Mouse (Mus musculus): ENCODE measurements around the gene Nfkb2. TPM values are rescaled to one million over a fixed set of nuclear protein-coding genes. Genes with fewer than 3 reads are reported as not detected.

The Nfkb2 gene
- total RNA-seq, 2 experiments from 2014 or later: 16.1 to 20.4 TPM

DNA sequence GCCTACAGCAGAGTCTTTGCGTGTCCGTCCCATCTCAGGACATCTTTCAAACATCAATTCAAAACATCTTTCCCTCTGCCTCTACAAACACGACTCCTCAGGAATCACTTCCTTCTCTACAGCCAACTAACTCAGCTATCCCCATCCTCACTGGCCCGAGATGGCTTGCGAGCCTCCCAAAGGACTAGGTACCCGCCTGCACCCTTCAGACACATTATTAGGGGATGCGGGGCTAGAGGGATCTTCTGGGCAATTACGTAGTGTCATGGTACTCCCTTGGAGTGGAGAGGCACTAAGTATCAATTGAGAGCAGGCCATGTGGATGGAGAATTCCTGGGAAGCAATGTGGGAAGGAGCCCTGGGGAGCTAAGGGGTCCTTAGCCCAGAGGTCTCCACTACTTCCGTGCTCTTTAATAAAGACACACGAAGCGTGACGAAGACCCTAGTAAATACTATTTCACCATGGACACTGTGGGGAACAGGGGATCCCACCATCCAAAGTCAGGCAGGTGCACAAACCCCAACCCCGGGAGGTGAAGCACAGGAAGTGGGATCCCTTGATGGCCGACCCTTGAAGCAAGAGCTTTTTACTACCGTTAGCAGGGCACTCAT, 33.7 kb downstream of the Nfkb2 start:
- no peak for DNase-seq
- intact Hi-C loops (cut with DNase I): loop anchor here (1.0 to 5.0 kb wide), 3 partner anchors 19 to 104 kb away; no protein-coding TSS in a partner anchor

DNA sequence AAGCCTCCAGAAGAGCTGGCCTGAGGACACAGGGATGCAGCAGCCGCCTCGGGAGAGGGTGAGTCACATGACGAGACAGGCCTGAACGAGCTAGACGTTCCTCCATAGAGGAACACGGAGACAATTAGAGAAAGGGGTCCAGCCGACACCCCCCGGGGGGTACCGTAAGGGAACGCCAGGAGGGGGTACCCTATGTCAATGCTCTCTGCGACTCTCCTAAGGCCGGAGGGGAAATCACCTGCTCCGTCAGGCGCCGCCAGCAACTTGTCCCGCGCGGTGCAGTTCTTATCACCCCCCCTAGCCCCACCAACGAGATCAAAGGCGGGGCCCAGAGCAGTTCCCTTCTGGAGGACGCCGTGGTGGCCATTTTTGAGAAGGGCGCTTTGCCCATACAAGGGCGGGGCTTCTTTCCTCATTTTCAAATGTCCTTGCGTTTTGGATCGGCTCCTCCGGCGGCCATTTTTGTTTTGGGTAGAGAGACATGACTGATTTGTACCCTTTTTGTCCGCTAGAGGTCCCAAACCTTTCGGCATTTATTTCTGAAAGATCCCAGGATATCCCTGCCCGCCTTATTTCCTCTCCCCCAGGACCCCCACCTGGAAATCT, 34.3 kb downstream of the Nfkb2 start, which contains the start of gene Cuedc2:
TSS of gene Cuedc2 (minus strand) at position 372 of the 606 bp plus-strand sequence.
- peak; percentile 99 for DNase-seq
- intact Hi-C loops (cut with DNase I): loop anchor here (1.0 to 5.0 kb wide), 3 partner anchors 18 to 104 kb away; no protein-coding TSS in a partner anchor

DNA sequence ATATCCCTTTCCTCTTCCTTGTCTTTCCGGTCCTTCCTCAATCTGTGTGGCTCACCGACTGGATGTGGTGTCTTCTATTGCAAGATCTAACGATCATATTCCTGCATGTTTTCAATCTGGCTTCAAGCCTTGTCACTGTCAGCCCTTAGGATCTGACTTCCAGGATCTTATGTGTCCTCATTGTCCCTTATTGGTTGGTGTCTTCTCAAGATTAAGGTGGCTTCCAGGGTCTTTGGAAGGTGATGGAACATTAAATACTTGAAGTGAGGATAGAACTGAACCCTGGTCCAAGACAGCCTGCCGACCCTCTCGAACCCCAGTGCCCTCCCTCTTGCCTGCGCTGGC, 34.8 kb downstream of the Nfkb2 start:
- intact Hi-C loops (cut with DNase I): loop anchor here (1.0 to 5.0 kb wide), 4 partner anchors 9 to 103 kb away; no protein-coding TSS in a partner anchor
- DNase-seq: no peak

DNA sequence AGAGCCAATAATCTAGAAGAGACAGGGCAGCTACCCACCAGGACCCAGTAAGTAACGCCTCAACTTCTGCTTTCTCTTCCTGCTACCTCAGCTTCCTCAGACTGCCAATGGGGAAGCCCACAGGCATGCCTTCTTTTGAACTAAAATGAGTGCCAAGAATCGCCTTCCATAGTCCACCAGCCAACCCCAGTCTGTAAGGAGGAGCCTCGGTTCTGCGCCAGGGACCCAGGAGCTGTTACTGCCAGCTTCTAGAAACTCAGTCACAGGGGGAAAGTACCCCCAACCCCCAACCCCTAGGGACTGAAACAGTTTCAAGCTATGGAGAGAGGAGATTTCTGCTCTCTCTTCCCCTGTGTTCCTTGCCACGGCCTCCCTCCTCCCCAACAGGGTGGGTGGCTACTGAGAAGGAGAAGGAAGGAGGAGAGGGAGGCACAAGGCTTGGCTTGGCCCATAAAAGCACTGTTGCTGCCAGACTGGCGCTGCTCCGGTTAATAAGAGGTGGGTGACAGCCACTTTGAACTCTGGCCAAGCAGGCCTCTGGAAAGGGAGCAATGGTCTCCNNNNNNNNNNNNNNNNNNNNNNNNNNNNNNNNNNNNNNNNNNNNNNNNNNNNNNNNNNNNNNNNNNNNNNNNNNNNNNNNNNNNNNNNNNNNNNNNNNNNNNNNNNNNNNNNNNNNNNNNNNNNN, 35.3 kb downstream of the Nfkb2 start:
- intact Hi-C loops (cut with DNase I): loop anchor here (1.0 to 5.0 kb wide), 3 partner anchors 9 to 103 kb away; no protein-coding TSS in a partner anchor
- DNase-seq: peak; percentile 76 to 78

DNA sequence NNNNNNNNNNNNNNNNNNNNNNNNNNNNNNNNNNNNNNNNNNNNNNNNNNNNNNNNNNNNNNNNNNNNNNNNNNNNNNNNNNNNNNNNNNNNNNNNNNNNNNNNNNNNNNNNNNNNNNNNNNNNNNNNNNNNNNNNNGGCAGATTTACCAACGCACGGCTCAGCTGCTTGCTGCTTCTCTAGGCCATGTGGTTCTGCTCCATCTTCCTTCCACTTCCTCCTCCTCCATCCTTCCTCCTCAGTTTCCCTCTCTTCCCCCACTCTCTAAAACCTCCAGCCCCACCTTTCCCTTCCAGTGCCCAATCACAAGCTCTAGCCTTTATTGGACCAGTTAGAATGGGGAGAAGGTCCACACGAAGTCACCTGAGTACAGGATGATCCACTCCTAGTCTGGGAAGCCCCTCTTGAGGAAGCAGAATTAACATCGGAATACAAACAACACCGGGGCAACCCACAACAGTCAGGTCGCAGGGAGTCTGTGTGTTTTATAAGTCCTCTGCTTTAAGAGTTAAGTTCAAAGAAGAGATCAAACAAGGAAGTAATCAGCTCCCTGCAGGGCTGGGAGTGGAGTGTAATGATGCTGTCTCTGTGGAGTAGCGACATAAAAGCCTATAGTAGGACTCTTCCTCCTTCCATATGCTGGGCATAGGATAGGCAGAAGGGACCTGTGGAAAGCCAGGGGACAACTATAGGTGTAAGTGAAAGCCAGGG, 40.7 kb downstream of the Nfkb2 start:
- DNase-seq: no peak
- intact Hi-C loops (cut with DNase I): no loop called here

DNA sequence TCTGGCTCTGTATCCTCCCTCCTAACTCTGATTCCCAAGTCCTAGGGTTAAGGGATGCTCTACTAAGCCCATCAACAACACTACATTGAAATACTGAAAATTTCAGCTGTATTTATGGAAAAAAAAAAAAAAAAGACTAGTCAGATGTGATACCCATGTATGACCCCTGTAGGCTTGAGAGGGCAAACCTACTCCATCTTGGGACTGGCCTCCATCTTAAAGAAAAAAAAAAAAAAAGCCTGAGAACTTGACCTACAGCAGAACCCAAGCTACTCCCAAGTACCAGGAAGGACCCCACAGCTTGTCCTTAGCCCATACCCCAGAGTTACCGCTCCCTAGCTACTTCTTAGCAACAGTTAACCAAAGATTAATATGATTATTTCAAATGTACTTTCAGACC, 43.0 kb downstream of the Nfkb2 start:
- DNase-seq: no peak
- intact Hi-C loops (cut with DNase I): no loop called here

DNA sequence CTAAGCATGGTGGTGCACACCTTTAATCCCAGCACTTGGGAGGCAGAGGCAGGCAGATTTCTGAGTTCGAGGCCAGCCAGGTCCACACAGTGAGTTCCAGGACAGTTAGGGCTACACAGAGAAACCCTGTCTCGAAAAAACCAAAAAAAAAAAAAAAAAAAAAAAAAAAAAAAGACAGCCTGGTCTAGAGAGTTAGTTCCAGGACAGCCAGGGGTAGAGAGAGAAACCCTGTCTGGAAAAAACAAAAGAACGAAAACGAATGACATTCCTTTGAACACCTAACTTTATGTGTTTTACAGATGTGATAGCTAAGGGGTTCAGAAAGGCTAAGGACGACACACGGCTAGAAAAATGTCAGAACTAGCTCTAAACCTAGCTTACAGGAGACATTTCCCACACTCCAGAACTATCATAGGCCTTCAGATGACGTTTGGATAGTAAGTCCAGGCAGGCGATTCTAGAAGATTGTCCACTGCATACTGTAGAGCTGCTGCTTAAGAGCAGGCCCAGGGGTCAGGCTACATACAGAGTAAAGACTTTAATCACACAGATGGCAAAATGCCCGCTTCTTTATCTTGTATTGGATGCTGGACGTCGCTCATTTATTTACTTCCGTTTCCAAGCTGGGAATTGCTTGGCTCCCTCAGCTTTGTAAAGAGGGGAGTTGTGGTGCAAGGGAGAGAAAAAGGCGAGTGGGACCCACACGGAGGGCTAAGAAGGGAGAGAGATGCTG, 44.0 kb downstream of the Nfkb2 start:
- no peak for DNase-seq

DNA sequence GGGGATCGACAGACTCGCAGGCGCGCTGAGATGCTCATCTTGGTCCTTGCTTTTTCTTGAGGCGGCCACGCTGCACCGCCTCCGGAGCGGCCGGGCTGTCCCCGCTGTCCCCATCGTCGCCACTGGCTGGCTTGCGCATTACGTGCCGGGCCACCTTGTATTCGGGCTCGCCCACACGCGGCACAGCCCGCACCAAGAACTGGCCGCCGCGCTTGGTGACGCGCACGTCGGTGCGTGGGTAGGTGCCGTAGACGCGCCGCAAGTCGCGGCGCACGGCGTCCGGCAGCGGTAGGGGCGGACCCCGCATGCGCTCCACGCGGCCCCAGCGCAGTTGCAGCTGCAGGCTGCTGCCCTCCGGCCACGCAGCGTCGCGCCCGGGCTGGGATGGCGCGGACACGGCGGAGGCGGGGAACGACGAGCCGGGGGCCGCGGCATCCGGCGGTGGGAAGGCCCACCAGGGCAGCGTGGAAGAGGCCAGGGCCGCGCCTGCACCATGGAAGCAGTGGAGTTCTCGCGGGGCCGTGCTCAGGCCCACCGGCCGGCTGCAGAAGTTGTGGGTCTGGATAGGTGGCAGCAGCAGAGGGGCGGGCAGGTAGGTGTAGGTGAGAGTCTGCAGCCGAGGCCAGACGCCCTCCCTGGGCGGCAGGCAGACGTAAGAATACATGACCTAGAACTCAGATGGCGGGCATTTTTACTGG, 44.8 kb downstream of the Nfkb2 start:
- intact Hi-C loops (cut with DNase I): loop anchor here (1.0 kb wide), 1 partner anchor 10 kb away; no protein-coding TSS in a partner anchor

More for the DNA sequence above, 44.0 kb downstream of the Nfkb2 start:
- intact Hi-C loops (cut with DNase I): loop anchor here (1.0 kb wide), 1 partner anchor 9 kb away; no protein-coding TSS in a partner anchor

DNA sequence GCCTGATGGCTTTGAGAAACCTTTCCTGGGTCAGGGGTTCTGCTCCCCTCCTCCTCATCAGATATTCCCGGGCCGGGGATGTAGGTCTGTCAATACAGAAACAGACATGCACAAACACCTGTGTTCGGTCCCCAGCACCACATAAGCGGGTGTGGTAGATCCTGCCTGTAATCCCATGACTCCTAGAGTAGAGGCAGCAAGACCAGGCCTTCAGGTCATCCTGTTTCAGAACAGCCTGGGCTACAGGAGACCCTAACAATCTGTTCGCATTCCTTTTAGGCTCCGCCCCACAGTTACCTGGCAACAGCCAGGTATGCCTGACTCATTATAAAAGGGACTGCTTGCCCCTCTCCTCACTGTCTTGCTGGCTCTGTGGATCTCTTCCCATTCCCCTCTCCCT, 45.4 kb downstream of the Nfkb2 start:
- DNase-seq: no peak
- intact Hi-C loops (cut with DNase I): no loop called here

More for the DNA sequence above, 44.8 kb downstream of the Nfkb2 start:
- DNase-seq: peak; percentile 79 to 82

DNA sequence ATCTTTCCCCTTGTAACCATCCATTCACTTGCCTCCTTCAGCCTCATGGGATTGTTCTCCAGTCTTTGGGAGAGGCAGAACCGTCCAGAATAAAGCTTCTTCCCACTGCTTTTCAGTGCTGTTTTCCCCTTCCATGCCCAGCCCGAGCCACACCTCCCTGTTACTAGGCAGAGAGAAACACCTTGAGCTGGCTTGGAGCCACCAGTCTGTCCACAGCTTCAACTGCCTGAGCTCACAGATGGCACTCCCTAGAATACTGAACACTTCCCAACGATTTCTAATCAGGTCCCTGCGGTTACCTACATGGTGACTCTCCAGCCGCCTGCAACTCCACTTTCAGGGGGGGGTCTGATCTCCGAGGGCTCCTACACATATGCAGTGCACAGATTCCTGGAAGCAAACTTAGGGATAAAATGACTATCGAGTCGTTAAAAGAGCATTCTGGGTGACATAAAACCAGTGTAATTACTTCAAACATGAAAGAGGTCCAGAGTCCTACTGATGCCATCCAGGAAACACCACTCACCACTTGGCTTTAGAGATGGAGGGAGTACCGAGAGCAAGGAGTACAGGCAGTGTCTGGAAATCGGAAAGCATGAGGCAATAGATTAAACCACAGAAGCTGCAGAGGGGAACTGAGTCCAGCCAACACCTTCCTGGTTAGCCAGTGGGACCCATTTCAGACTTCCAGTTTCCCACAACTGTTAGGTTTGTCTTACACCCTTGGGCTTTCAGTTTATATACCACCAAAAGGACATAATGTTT, 46.2 kb downstream of the Nfkb2 start, which contains the start of gene 2310034G01Rik:
TSS of gene 2310034G01Rik (minus strand) at position 135 of the 765 bp plus-strand sequence.
- DNase-seq: peak in 1 of 2 experiments; percentile 38
- intact Hi-C loops (cut with DNase I): no loop called here

DNA sequence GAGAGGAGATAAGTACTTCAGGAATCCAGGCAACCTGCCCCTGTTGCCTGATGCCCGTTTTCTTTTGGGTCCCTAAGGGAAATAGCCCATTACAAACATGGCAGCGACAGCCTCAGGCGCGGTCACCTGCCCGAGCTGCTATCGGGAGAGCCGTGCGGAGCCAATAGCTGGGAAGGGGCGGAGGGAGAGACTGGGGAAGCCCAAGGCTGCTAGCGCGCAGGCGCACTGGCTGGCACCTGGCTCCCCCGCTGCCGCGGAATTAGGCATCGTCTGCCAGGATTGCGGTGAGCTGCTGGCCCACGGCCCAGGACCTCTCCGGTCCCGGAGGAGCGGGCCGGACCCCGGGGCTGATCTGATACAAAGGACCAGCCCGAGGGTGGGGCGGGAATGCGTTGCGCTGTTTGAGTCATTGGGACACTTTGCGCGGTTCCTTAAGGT, 52.6 kb downstream of the Nfkb2 start:
- intact Hi-C loops (cut with DNase I): loop anchor here (2.0 kb wide), 1 partner anchor 18 kb away; the partner anchor contains the start of gene Cuedc2
- peak; percentile 87 to 88 for DNase-seq

DNA sequence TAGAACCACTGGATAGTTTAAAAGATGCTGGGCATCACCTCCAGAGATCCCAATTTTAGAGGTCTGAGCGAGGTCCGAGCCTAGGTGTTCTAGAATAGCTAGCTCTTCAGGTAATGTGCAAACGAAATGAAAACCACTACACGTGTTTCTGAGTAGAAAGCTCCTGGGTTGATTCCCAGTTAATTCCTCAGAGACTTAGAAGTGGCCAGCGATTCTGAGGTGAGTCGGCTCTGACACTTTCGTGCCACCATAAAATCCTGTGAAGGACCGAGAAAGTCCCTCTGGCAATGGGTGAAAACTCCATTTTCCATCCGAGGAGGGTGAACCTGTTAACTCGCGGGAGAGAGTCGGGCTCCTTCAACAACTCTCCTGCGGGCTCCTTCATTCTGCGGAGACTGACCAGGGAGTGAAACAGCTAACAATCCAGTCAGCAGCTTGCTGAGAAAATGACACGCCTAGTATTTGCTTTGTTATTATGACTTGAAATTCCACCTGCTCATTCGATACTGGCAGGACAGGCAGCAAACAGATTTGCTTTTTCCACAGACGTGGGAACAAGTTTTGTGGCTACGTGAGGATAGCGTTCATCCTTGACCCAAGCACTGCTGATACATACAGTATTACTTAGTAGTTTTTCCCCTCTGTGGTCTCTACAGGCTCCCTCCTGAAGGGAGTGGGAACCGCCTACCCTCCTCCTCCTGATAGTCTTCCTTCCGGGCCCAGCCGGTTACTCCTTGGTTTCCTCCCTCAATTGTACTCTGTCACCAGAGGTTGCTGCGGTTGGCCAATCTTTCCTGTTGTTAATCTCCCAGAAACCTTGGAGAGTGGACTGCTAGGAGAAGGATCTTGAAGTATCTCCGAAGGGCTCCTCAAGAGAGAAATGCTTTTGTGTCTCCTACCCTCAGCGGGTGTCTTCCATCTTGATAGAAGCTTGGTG, 53.5 kb downstream of the Nfkb2 start:
- intact Hi-C loops (cut with DNase I): loop anchor here (2.0 kb wide), 1 partner anchor 19 kb away; the partner anchor contains the start of gene Cuedc2
- peak; percentile 43 to 47 for DNase-seq

DNA sequence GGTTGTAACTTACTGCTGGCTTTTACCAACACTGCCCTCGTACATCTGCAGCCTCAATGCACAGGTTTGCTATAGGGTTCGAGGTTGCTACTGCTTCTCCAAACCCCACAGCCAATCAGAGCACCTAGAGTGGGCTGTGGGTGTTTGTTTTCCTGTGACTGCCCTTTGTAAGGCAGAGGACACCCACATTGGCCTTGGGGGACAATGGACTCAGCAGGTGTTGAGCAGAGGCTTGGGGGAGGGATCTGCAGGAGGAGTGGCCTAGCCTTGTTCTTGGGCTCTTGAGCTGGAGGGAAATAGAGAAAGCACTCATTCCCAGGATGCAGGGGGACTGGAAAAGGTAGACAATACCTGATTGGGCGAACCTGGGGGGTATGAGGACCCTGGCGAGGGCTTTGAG, 54.3 kb downstream of the Nfkb2 start:
- DNase-seq: no peak
- intact Hi-C loops (cut with DNase I): no loop called here
